In genomic region chr6:120186594-120186993, GRCm38 (mm10) we compare ENCODE assay signal across 22 mouse cellular contexts.
DNase-seq lines count a peak whose midpoint lies in the region; ATAC-seq and TF ChIP-seq lines count a peak whose summit lies in the region.
"Had no signal": no experiment of that assay in that cellular context is flagged by ENCODE, and none has a peak within 500 bp of the region (broad histone marks: within the 10 kb centered on the region; RNA-seq: fewer than 3 reads in every experiment).

No protein-coding gene starts in this region.

- no peaks in the 10 kb centered on the region for H3K27me3 ChIP-seq in lung, postnatal 0 days (replicated peaks; ENCODE audit: insufficient read depth, low read length)
- H3K27me3 ChIP-seq in E14TG2a.4 (ENCODE audit: insufficient read depth, low read length) (no peaks in the 10 kb centered on the region), ES-Bruce4 (ENCODE audit: control insufficient read depth, insufficient read depth, low read length, poor library complexity, severe bottlenecking) (no peaks in the 10 kb centered on the region)
- H3K27me3 ChIP-seq in forebrain, postnatal 0 days (ENCODE audit: insufficient read depth, low read length), result no peaks in the 10 kb centered on the region
- H3K27me3 ChIP-seq: forebrain, embryonic 15.5 days; Patski had no signal

- peak; percentile 88 for TF ChIP-seq EP300 in lung, postnatal 0 days (IDR thresholded peaks at IDR 0.05)
- TF ChIP-seq EP300 in ES-Bruce4 (IDR thresholded peaks at IDR 0.05; ENCODE audit: insufficient read depth, low read depth, low read length), result no peak

- no peak overlapping the region for H3K4me3 ChIP-seq in lung, postnatal 0 days (ENCODE audit: low read depth, low read length)
- peak overlapping the region; percentile 67 for H3K4me3 ChIP-seq in E14TG2a.4 (replicated peaks; ENCODE audit: low read length)
- H3K4me3 ChIP-seq in ES-Bruce4 (ENCODE audit: low read depth, low read length), result no peak overlapping the region
- no peak overlapping the region for H3K4me3 ChIP-seq in forebrain, postnatal 0 days (ENCODE audit: low read depth, low read length)
- H3K4me3 ChIP-seq: embryonic facial prominence, embryonic 10.5 days; embryonic facial prominence, embryonic 12.5 days; forebrain, embryonic 13.5 days; forebrain, embryonic 15.5 days had no signal

- no peaks in the 10 kb centered on the region for H3K36me3 ChIP-seq in lung, postnatal 0 days (ENCODE audit: insufficient read depth, low read length)
- H3K36me3 ChIP-seq in E14TG2a.4 (ENCODE audit: insufficient read depth, low read length) (no peaks in the 10 kb centered on the region), ES-Bruce4 (ENCODE audit: control insufficient read depth, insufficient read depth, low read length, poor library complexity, severe bottlenecking) (no peaks in the 10 kb centered on the region)
- no peaks in the 10 kb centered on the region for H3K36me3 ChIP-seq in forebrain, postnatal 0 days (ENCODE audit: insufficient read depth)
- H3K36me3 ChIP-seq: embryonic facial prominence, embryonic 10.5 days; embryonic facial prominence, embryonic 12.5 days; forebrain, embryonic 15.5 days; G1E had no signal

- peak; percentile 67 for DNase-seq in lung, postnatal 0 days (ENCODE audit: low spot score)
- no peak for DNase-seq in lung, postnatal 10 days
- peak; percentile 25 for DNase-seq in induced T-regulatory cell, adult 2 months (ENCODE audit: low read depth)
- no peak for DNase-seq in forebrain, postnatal 0 days
- no peak for DNase-seq in kidney, postnatal 4 days
- DNase-seq: adrenal gland, adult 8-10 months; adrenal gland, postnatal 14 days; adrenal gland, postnatal 36 days; cerebellum, adult 11-12 months; cerebellum, adult 2 months; cerebellum, adult 9-10 months; cerebellum, postnatal 10 days; cerebellum, postnatal 25 days had no signal

- no peaks in the 10 kb centered on the region for H3K9me3 ChIP-seq in lung, postnatal 0 days (ENCODE audit: low read length)
- H3K9me3 ChIP-seq in E14TG2a.4 (ENCODE audit: low read length) (no peaks in the 10 kb centered on the region), ES-Bruce4 (replicated peaks; ENCODE audit: control insufficient read depth, insufficient read depth, low read length, poor library complexity, severe bottlenecking) (no peaks in the 10 kb centered on the region)
- H3K9me3 ChIP-seq in forebrain, postnatal 0 days (ENCODE audit: low read length), result no peaks in the 10 kb centered on the region
- H3K9me3 ChIP-seq: embryonic facial prominence, embryonic 10.5 days; embryonic facial prominence, embryonic 12.5 days; forebrain, embryonic 13.5 days; forebrain, embryonic 15.5 days; G1E had no signal

- no peak for TF ChIP-seq POLR2A in ES-Bruce4 (IDR thresholded peaks at IDR 0.05; ENCODE audit: insufficient read depth, low read length)

- H3K9ac ChIP-seq in lung, postnatal 0 days (replicated peaks; ENCODE audit: low read depth), result no peak overlapping the region
- peak overlapping the region; percentile 66 for H3K9ac ChIP-seq in ES-Bruce4 (ENCODE audit: low read depth, poor library complexity, severe bottlenecking)
- H3K9ac ChIP-seq in forebrain, postnatal 0 days, result no peak overlapping the region
- H3K9ac ChIP-seq: embryonic facial prominence, embryonic 12.5 days; forebrain, embryonic 13.5 days; forebrain, embryonic 15.5 days had no signal

- peak overlapping the region; percentile 76 for H3K27ac ChIP-seq in lung, postnatal 0 days (ENCODE audit: low read length)
- peak overlapping the region; percentile 28 for H3K27ac ChIP-seq in ES-Bruce4 (ENCODE audit: insufficient read depth, low read length)
- H3K27ac ChIP-seq in forebrain, postnatal 0 days (ENCODE audit: low read depth, low read length), result no peak overlapping the region
- H3K27ac ChIP-seq: embryonic facial prominence, embryonic 12.5 days; forebrain, embryonic 13.5 days; forebrain, embryonic 15.5 days had no signal

- TF ChIP-seq CTCF in lung, postnatal 0 days (IDR thresholded peaks at IDR 0.05), result no peak
- no peak for TF ChIP-seq CTCF in E14TG2a.4 (conservative IDR thresholded peaks at IDR 0.05; ENCODE audit: low read length)
- TF ChIP-seq CTCF in ES-Bruce4 (IDR thresholded peaks at IDR 0.05; ENCODE audit: low read depth, low read length), result no peak
- no peak for TF ChIP-seq CTCF in forebrain, postnatal 0 days (IDR thresholded peaks at IDR 0.05; ENCODE audit: low read depth)

- WGBS in lung, postnatal 0 days, result 31% methylated on average over 3 of the region's 3 CpGs
- WGBS in forebrain, postnatal 0 days, result 47% methylated on average over 3 of the region's 3 CpGs

- no peak overlapping the region for H3K4me2 ChIP-seq in lung, postnatal 0 days (replicated peaks; ENCODE audit: low read depth, low read length)
- no peak overlapping the region for H3K4me2 ChIP-seq in forebrain, postnatal 0 days (ENCODE audit: low read depth)
- H3K4me2 ChIP-seq: forebrain, embryonic 13.5 days; forebrain, embryonic 15.5 days had no signal

- ATAC-seq in lung, postnatal 0 days, result no peak
- ATAC-seq in forebrain, postnatal 0 days, result no peak
- ATAC-seq: activated CD4-positive, CD25-positive, alpha-beta regulatory T cell, adult 4 months; forebrain, embryonic 13.5 days; forebrain, embryonic 15.5 days; Patski had no signal

- peaks cover 28% of the 10 kb centered on the region for H3K4me1 ChIP-seq in lung, postnatal 0 days (ENCODE audit: insufficient read depth, low read depth, low read length)
- peaks cover 80% of the 10 kb centered on the region for H3K4me1 ChIP-seq in E14TG2a.4 (replicated peaks; ENCODE audit: low read depth, low read length)
- H3K4me1 ChIP-seq in ES-Bruce4 (ENCODE audit: control insufficient read depth, insufficient read depth, low read length), result peaks cover 14% of the 10 kb centered on the region
- H3K4me1 ChIP-seq in forebrain, postnatal 0 days (ENCODE audit: insufficient read depth), result no peaks in the 10 kb centered on the region

Comparison
In these comparisons a context has a peak if more than half of its experiments do, and no peak if none do; other contexts are left out.
1. DNase-seq: peak in lung, postnatal 0 days (single experiment) and induced T-regulatory cell, adult 2 months (single experiment); none in lung, postnatal 10 days (single experiment), forebrain, postnatal 0 days (single experiment) and kidney, postnatal 4 days (0 of 2).